Mouse (Mus musculus) CH12.LX (cell line): ENCODE data around the gene Ece1. TPM values are rescaled to one million over a fixed set of nuclear protein-coding genes. Genes with fewer than 3 reads are reported as not detected.

ENCODE experiments used
- DNase-seq: peaks from one replicate; pipeline ENCODE4 v3.0.0-alpha.2; 2013; ENCODE audit errors: extremely low read depth
- H3K27ac ChIP-seq: 2 replicates; pipeline ENCODE4 v1.5.1; 2012; ENCODE audit warnings: low read depth, mild to moderate bottlenecking, control low read depth, moderate library complexity; ENCODE audit not compliant: insufficient read depth
- H3K27me3 ChIP-seq: replicated peaks from 2 replicates; pipeline ENCODE3; 2012; ENCODE audit warnings: inconsistent platforms
- H3K36me3 ChIP-seq, 2 experiments: replicated peaks in 1 of 2; 2 replicates each; pipeline versions ENCODE3 to v1.6.1; 2012; ENCODE audit warnings: inconsistent platforms in 1 of 2, low read length in 1 of 2, mild to moderate bottlenecking in 1 of 2, mixed read lengths in 1 of 2, moderate library complexity in 1 of 2; ENCODE audit not compliant: control insufficient read depth in 1 of 2, insufficient read depth in 1 of 2
- H3K4me1 ChIP-seq, 2 experiments: 2 replicates each; pipeline ENCODE4 v1.6.1; 2012; ENCODE audit warnings: inconsistent platforms in 1 of 2, moderate library complexity in 1 of 2; ENCODE audit not compliant: insufficient read depth in 2 of 2, control insufficient read depth in 1 of 2
- H3K4me2 ChIP-seq: 2 replicates; pipeline ENCODE4 v1.6.1; 2012; ENCODE audit warnings: low read depth, mild to moderate bottlenecking, control low read depth; ENCODE audit not compliant: poor library complexity, insufficient read depth, severe bottlenecking
- H3K4me3 ChIP-seq, 3 experiments: fragments of 150-350 bp in 1 of 3; sonication (generic) in 1 of 3; replicated peaks in 1 of 3; 2 replicates each; pipeline versions ENCODE3 to v1.5.1; 2011 to 2012; ENCODE audit warnings: low read depth in 2 of 3, low read length in 2 of 3, mild to moderate bottlenecking in 2 of 3, moderate library complexity in 2 of 3, control low read depth in 1 of 3, improper control_type of control experiment in 1 of 3, inconsistent platforms in 1 of 3, mixed read lengths in 1 of 3; ENCODE audit not compliant: poor library complexity in 1 of 3
- H3K79me2 ChIP-seq: replicated peaks from 2 replicates; pipeline ENCODE4 v1.6.1; 2012; ENCODE audit warnings: mild to moderate bottlenecking, moderate library complexity; ENCODE audit not compliant: control insufficient read depth, poor library complexity, insufficient read depth, severe bottlenecking; ENCODE audit errors: extremely low read depth
- H3K9ac ChIP-seq: 2 replicates; pipeline ENCODE4 v1.6.1; 2012; ENCODE audit warnings: low read depth, mild to moderate bottlenecking, control low read depth, moderate library complexity; ENCODE audit not compliant: insufficient read depth
- H3K9me3 ChIP-seq: replicated peaks from 2 replicates; pipeline ENCODE3; 2012; ENCODE audit warnings: low read length, inconsistent platforms, mixed read lengths
- BHLHE40 ChIP-seq: IDR thresholded peaks from 2 replicates; pipeline ENCODE4 v1.6.1; 2011; ENCODE audit warnings: mild to moderate bottlenecking, low read depth, low read length, improper control_type of control experiment
- CHD2 ChIP-seq: IDR thresholded peaks from 2 replicates; pipeline ENCODE4 v1.6.1; 2011; ENCODE audit warnings: low read length, improper control_type of control experiment
- E2F4 ChIP-seq: IDR thresholded peaks from 2 replicates; pipeline ENCODE4 v1.6.1; 2011; ENCODE audit warnings: low read depth, low read length, improper control_type of control experiment; ENCODE audit not compliant: insufficient replicate concordance
- ELF1 ChIP-seq: IDR thresholded peaks from 2 replicates; pipeline ENCODE4 v1.6.1; 2014; ENCODE audit warnings: low read depth, mild to moderate bottlenecking, inconsistent platforms, low read length, improper control_type of control experiment
- EP300 ChIP-seq: IDR thresholded peaks from 2 replicates; pipeline ENCODE4 v1.6.1; 2011; ENCODE audit warnings: low read length, improper control_type of control experiment
- ETS1 ChIP-seq: conservative IDR thresholded peaks from 2 replicates; pipeline ENCODE4 v1.6.1; 2012; ENCODE audit warnings: low read depth, mild to moderate bottlenecking, inconsistent platforms, low read length, improper control_type of control experiment, moderate library complexity
- GABPA ChIP-seq: IDR thresholded peaks from 2 replicates; pipeline ENCODE4 v1.6.1; 2012; ENCODE audit warnings: low read depth, low read length, improper control_type of control experiment, inconsistent platforms; ENCODE audit not compliant: insufficient replicate concordance
- JUN ChIP-seq: IDR thresholded peaks from 2 replicates; pipeline ENCODE4 v1.6.1; 2011; ENCODE audit warnings: low read depth, mild to moderate bottlenecking, low read length, improper control_type of control experiment, moderate library complexity; ENCODE audit not compliant: insufficient read depth
- MAFK ChIP-seq: IDR thresholded peaks from 2 replicates; pipeline ENCODE4 v1.6.1; 2011; ENCODE audit warnings: low read length, improper control_type of control experiment; ENCODE audit not compliant: insufficient replicate concordance
- MAX ChIP-seq: IDR thresholded peaks from 2 replicates; pipeline ENCODE4 v1.6.1; 2011; ENCODE audit warnings: low read length, improper control_type of control experiment
- MEF2A ChIP-seq: IDR thresholded peaks from 2 replicates; pipeline ENCODE4 v1.6.1; 2014; ENCODE audit warnings: low read depth, mild to moderate bottlenecking, inconsistent platforms, low read length, improper control_type of control experiment, borderline replicate concordance
- NRF1 ChIP-seq: IDR thresholded peaks from 2 replicates; pipeline ENCODE4 v1.6.1; 2014; ENCODE audit warnings: low read depth, mild to moderate bottlenecking, inconsistent platforms, low read length, improper control_type of control experiment, moderate library complexity
- POLR2A ChIP-seq: IDR thresholded peaks from 2 replicates; pipeline ENCODE4 v1.6.1; 2011; ENCODE audit warnings: low read depth, mild to moderate bottlenecking, improper control_type of control experiment, low read length
- UBTF ChIP-seq: IDR thresholded peaks from 2 replicates; pipeline ENCODE4 v1.6.1; 2012; ENCODE audit warnings: low read depth, mild to moderate bottlenecking, inconsistent platforms, low read length, improper control_type of control experiment, moderate library complexity
- USF1 ChIP-seq: IDR thresholded peaks from 2 replicates; pipeline ENCODE4 v1.6.1; 2014; ENCODE audit warnings: low read depth, mild to moderate bottlenecking, inconsistent platforms, low read length, improper control_type of control experiment
- ZKSCAN1 ChIP-seq: IDR thresholded peaks from 2 replicates; pipeline ENCODE4 v1.6.1; 2012; ENCODE audit warnings: low read depth, inconsistent platforms, low read length, improper control_type of control experiment, borderline replicate concordance
- ZMIZ1 ChIP-seq: IDR thresholded peaks from 2 replicates; pipeline ENCODE4 v1.6.1; 2012; ENCODE audit warnings: low read depth, mild to moderate bottlenecking, inconsistent platforms, low read length, improper control_type of control experiment
- dilution Hi-C: fragments of 300-500 bp; cut with MboI; formaldehyde crosslinking; loops from 2 replicates; pipeline ENCODE4 v1.14.3; 2020; ENCODE audit warnings: low sequenced_read_pairs; ENCODE audit not compliant: extremely low pct_unique_long_range_greater_than_20kb, extremely low pct_ligation_motif_present
- in situ Hi-C: fragments of 300-500 bp; cut with MboI; formaldehyde crosslinking; loops from 3 replicates; pipeline ENCODE4 v1.14.3; 2019; ENCODE audit warnings: low sequenced_read_pairs, low pct_ligation_motif_present, low pct_unique_long_range_greater_than_20kb, mixed read lengths
- polyA plus RNA-seq: library from polyadenylated mRNA; unstranded; fragments of >175 nt; gene quantifications from 2 replicates; pipeline ENCODE4 v1.2.1, GENCODE M21; 2012; ENCODE audit warnings: low read depth; ENCODE audit not compliant: insufficient read length
- total RNA-seq, 2 experiments: library from RNA; depleted of rRNA; stranded (reverse); fragments of 300-350 nt in 1 of 2; fragments of >200 nt in 1 of 2; gene quantifications; 2 replicates each; pipeline ENCODE4 v1.2.3; 2012 to 2014

Gene Ece1
- total and polyA plus RNA-seq, 3 experiments, result 0.12 to 10.0 (median 0.16) TPM

GRCm38 (mm10) chr4:137931009-137931757, 69.1 kb downstream of the Ece1 start:
- peaks cover 7% of the 10 kb centered on the region for H3K9me3 ChIP-seq
- DNase-seq, result no peak
- H3K4me2 ChIP-seq, result no peak overlapping the region
- H3K27ac ChIP-seq, result no peak overlapping the region
- H3K4me3 ChIP-seq, result no peak overlapping the region
- in situ Hi-C loops, result no loop called here
- no peaks in the 10 kb centered on the region for H3K4me1 ChIP-seq
- H3K27me3 ChIP-seq, result peaks cover 59% of the 10 kb centered on the region
- no peaks in the 10 kb centered on the region for H3K79me2 ChIP-seq
- H3K36me3 ChIP-seq, result no peaks in the 10 kb centered on the region
- dilution Hi-C loops, result no loop called here
- H3K9ac ChIP-seq, result no peak overlapping the region
- TF ChIP-seq JUN, result no peak
- TF ChIP-seq EP300, result no peak
- no peak for TF ChIP-seq ZKSCAN1
- no peak for TF ChIP-seq ZMIZ1
- no peak for TF ChIP-seq USF1
- no peak for TF ChIP-seq MEF2A
- no peak for TF ChIP-seq POLR2A

- in situ Hi-C loops, result no loop called here
- H3K27me3 ChIP-seq, result peaks cover 57% of the 10 kb centered on the region
- TF ChIP-seq UBTF (no peak), CHD2 (no peak), USF1 (no peak), POLR2A (no peak), NRF1 (no peak), MAFK (no peak), ELF1 (no peak), MAX (no peak), E2F4 (no peak), GABPA (no peak), BHLHE40 (no peak), ETS1 (no peak), MEF2A (no peak)
- TF ChIP-seq, all 38 proteins: peak for 0
- no peak overlapping the region for H3K9ac ChIP-seq
- no peaks in the 10 kb centered on the region for H3K36me3 ChIP-seq
- peaks cover 7% of the 10 kb centered on the region for H3K9me3 ChIP-seq
- no peak overlapping the region for H3K4me3 ChIP-seq
- no peak overlapping the region for H3K4me2 ChIP-seq
- dilution Hi-C loops, result no loop called here
- DNase-seq, result no peak
- no peaks in the 10 kb centered on the region for H3K79me2 ChIP-seq
- no peaks in the 10 kb centered on the region for H3K4me1 ChIP-seq
- no peak overlapping the region for H3K27ac ChIP-seq
These were observed 70.6 kb downstream of the Ece1 start for GRCm38 (mm10) chr4:137932554-137933178.
